Mouse (Mus musculus): Measurements from ENCODE around the gene Nav2. TPM values are rescaled to one million over a fixed set of nuclear protein-coding genes. Genes with fewer than 3 reads are reported as not detected.

The Nav2 gene
- total and polyA plus RNA-seq, 3 experiments = 1.0 TPM; not detected in 2

DNA sequence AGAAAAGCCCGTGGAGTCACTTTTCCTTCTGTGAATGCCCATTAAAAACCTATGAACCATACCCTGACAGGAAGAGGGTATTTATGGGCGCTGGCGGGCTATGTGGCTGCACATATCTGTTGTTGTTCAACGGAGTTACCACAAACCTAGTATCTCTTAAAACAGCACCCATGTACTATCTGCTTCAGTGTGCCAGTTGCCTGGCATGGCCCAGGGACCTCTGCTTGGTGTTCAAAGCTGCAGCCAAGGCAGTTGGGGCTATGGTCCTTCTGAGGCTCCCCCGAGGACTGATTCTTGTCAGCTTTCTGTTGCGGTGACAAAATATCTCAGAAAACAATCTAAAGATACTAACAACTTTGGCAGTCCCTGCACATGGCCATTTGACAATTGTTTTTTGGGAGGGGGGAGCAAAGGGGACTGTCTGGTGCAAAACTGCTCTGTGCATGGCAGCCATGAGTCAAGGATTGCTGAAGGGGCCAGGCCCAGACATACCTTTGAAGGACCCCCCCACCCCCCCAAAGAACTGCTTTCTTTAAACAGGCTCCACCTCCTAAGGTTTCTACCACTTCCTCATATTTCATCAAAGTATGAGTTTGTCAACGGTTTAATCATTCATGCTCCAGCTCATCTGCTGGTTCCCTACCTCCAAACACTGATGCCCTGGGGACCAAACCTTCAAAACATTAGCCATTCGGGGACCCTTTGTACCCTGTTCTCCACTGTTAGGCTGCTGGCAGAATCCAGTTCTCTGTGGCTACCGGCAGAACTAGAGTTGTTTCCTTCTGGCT, 43.7 kb upstream of the Nav2 start:
- Histone ChIP-seq H3K27me3 (ENCODE audit: insufficient read depth, low read length) (no peaks in the 10 kb centered on the region), H3K36me3 (replicated peaks) (peaks cover 61% of the 10 kb centered on the region), H3K4me3 (ENCODE audit: low read depth, low read length) (no peak overlapping the region), H3K4me1 (ENCODE audit: insufficient read depth, low read depth, low read length) (peaks cover 31% of the 10 kb centered on the region), H3K9me3 (replicated peaks) (no peaks in the 10 kb centered on the region)
- ATAC-seq (ENCODE audit: extremely low read depth, insufficient number of reproducible peaks, low FRiP score, poor library complexity, severe bottlenecking) = peak; percentile 54
- TF ChIP-seq POLR2AphosphoS5 (IDR thresholded peaks at IDR 0.05; ENCODE audit: insufficient replicate concordance, low read depth, low read length) = no peak
- no peak for TF ChIP-seq GATA2 (IDR thresholded peaks at IDR 0.05; ENCODE audit: borderline replicate concordance, low read depth, low read length)
- TF ChIP-seq GATA1 (IDR thresholded peaks at IDR 0.05; ENCODE audit: borderline replicate concordance, low read length) = no peak
- no peak for TF ChIP-seq CTCF (IDR thresholded peaks at IDR 0.05; ENCODE audit: low read depth, low read length)
- no peak for TF ChIP-seq TAL1 (conservative IDR thresholded peaks at IDR 0.05; ENCODE audit: low read depth, low read length)
- peak; percentile 39 for DNase-seq (ENCODE audit: low spot score)

DNA sequence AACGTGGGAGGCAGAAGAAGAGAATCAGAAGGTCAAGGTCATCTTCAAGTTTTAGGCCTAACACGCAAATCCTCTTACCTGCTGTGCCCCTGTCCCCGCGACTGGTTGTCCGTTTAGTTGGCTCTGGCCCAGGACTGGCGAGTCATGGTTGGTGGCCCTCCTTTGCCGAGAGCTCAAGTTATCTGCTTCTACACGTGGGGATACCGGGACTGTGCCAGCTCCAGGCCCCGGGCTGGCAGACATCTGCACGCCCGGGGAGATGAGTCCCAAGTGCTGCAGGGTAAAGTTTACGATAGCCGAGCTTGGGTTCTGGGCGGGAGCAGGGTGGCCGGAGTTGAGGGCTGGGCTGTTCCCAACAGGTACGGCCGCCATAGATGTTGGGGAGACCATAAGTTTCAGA, 40.9 kb upstream of the Nav2 start:
- ATAC-seq (ENCODE audit: extremely low read depth, insufficient number of reproducible peaks, low FRiP score, poor library complexity, severe bottlenecking) (no peak), DNase-seq (ENCODE audit: low spot score) (no peak)
- H3K4me1 ChIP-seq (ENCODE audit: insufficient read depth, low read depth, low read length) = peaks cover 35% of the 10 kb centered on the region
- no peaks in the 10 kb centered on the region for H3K9me3 ChIP-seq (replicated peaks)
- TF ChIP-seq CTCF (IDR thresholded peaks at IDR 0.05; ENCODE audit: low read depth, low read length) = no peak
- no peak for TF ChIP-seq TAL1 (conservative IDR thresholded peaks at IDR 0.05; ENCODE audit: low read depth, low read length)
- no peak for TF ChIP-seq POLR2AphosphoS5 (IDR thresholded peaks at IDR 0.05; ENCODE audit: insufficient replicate concordance, low read depth, low read length)
- TF ChIP-seq GATA2 (IDR thresholded peaks at IDR 0.05; ENCODE audit: borderline replicate concordance, low read depth, low read length) = no peak
- no peak for TF ChIP-seq GATA1 (IDR thresholded peaks at IDR 0.05; ENCODE audit: borderline replicate concordance, low read length)
- H3K27me3 ChIP-seq (ENCODE audit: insufficient read depth, low read length) = no peaks in the 10 kb centered on the region
- H3K4me3 ChIP-seq (ENCODE audit: low read depth, low read length) = no peak overlapping the region
- H3K36me3 ChIP-seq (replicated peaks) = peaks cover 85% of the 10 kb centered on the region

DNA sequence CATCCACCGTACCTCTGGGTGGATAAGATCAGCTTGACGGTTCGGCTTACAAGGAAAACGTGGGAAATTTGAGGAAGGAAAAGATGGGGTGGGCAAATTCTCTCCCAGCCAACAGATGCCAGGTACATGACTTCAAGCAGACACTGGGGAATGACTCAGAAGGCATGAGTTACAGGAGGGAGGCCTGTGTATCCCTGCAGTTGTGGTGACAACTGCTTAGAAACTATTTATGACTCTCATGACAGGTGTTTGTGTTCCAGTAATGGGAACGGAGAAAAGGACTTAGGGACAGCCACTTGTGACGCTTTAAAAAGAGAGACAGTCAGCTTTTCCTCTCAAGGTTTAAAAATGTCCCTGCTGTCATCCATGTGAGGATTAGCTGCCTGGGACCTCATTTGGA, 38.4 kb upstream of the Nav2 start:
- TF ChIP-seq GATA2 (IDR thresholded peaks at IDR 0.05; ENCODE audit: borderline replicate concordance, low read depth, low read length) (no peak), CTCF (IDR thresholded peaks at IDR 0.05; ENCODE audit: low read depth, low read length) (no peak), GATA1 (IDR thresholded peaks at IDR 0.05; ENCODE audit: borderline replicate concordance, low read length) (no peak), POLR2AphosphoS5 (IDR thresholded peaks at IDR 0.05; ENCODE audit: insufficient replicate concordance, low read depth, low read length) (no peak), TAL1 (conservative IDR thresholded peaks at IDR 0.05; ENCODE audit: low read depth, low read length) (no peak)
- no peaks in the 10 kb centered on the region for H3K9me3 ChIP-seq (replicated peaks)
- H3K27me3 ChIP-seq (ENCODE audit: insufficient read depth, low read length) = no peaks in the 10 kb centered on the region
- DNase-seq (ENCODE audit: low spot score) = no peak
- no peak for ATAC-seq (ENCODE audit: extremely low read depth, insufficient number of reproducible peaks, low FRiP score, poor library complexity, severe bottlenecking)
- peaks cover 95% of the 10 kb centered on the region for H3K36me3 ChIP-seq (replicated peaks)
- H3K4me3 ChIP-seq (ENCODE audit: low read depth, low read length) = no peak overlapping the region
- peaks cover 19% of the 10 kb centered on the region for H3K4me1 ChIP-seq (ENCODE audit: insufficient read depth, low read depth, low read length)

GRCm38 (mm10) chr7:48870579-48871180, 37.8 kb upstream of the Nav2 start:
- TF ChIP-seq CTCF (IDR thresholded peaks at IDR 0.05; ENCODE audit: low read depth, low read length) (no peak), TAL1 (conservative IDR thresholded peaks at IDR 0.05; ENCODE audit: low read depth, low read length) (no peak), GATA2 (IDR thresholded peaks at IDR 0.05; ENCODE audit: borderline replicate concordance, low read depth, low read length) (no peak), POLR2AphosphoS5 (IDR thresholded peaks at IDR 0.05; ENCODE audit: insufficient replicate concordance, low read depth, low read length) (no peak), GATA1 (IDR thresholded peaks at IDR 0.05; ENCODE audit: borderline replicate concordance, low read length) (no peak)
- DNase-seq (ENCODE audit: low spot score) (no peak), ATAC-seq (ENCODE audit: extremely low read depth, insufficient number of reproducible peaks, low FRiP score, poor library complexity, severe bottlenecking) (no peak)
- peaks cover 14% of the 10 kb centered on the region for H3K4me1 ChIP-seq (ENCODE audit: insufficient read depth, low read depth, low read length)
- H3K9me3 ChIP-seq (replicated peaks) = no peaks in the 10 kb centered on the region
- H3K4me3 ChIP-seq (ENCODE audit: low read depth, low read length) = no peak overlapping the region
- H3K36me3 ChIP-seq (replicated peaks) = peaks cover 95% of the 10 kb centered on the region
- no peaks in the 10 kb centered on the region for H3K27me3 ChIP-seq (ENCODE audit: insufficient read depth, low read length)

DNA sequence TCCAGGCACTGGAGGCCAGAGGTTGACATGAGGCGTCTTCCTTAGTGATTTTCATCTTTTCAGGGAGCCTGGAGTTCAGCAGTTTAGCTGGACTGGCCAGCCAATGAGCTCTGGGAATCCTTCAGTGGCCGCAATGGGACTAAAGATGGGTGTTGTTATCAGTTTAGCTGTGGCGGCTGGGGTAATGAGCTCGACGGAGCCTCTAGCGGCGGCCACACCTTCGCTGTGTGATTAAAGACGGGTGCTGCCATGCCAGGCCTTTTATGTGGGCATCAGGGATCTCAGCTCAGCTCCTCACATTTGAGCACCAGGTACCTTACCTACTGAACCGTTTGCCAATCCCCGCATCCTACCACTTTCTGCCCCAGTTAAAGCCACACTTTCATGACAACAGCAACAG, 37.2 kb upstream of the Nav2 start:
- ATAC-seq (ENCODE audit: extremely low read depth, insufficient number of reproducible peaks, low FRiP score, poor library complexity, severe bottlenecking) (no peak), DNase-seq (ENCODE audit: low spot score) (no peak)
- no peak for TF ChIP-seq CTCF (IDR thresholded peaks at IDR 0.05; ENCODE audit: low read depth, low read length)
- TF ChIP-seq POLR2AphosphoS5 (IDR thresholded peaks at IDR 0.05; ENCODE audit: insufficient replicate concordance, low read depth, low read length) = no peak
- no peak for TF ChIP-seq GATA1 (IDR thresholded peaks at IDR 0.05; ENCODE audit: borderline replicate concordance, low read length)
- no peak for TF ChIP-seq GATA2 (IDR thresholded peaks at IDR 0.05; ENCODE audit: borderline replicate concordance, low read depth, low read length)
- TF ChIP-seq TAL1 (conservative IDR thresholded peaks at IDR 0.05; ENCODE audit: low read depth, low read length) = no peak
- H3K9me3 ChIP-seq (replicated peaks) = no peaks in the 10 kb centered on the region
- no peak overlapping the region for H3K4me3 ChIP-seq (ENCODE audit: low read depth, low read length)
- peaks cover 96% of the 10 kb centered on the region for H3K36me3 ChIP-seq (replicated peaks)
- no peaks in the 10 kb centered on the region for H3K27me3 ChIP-seq (ENCODE audit: insufficient read depth, low read length)
- peaks cover 9% of the 10 kb centered on the region; the same call in 1 of the 2 replicates for H3K4me1 ChIP-seq (ENCODE audit: insufficient read depth, low read depth, low read length)

GRCm38 (mm10) chr7:48875096-48875495, 33.4 kb upstream of the Nav2 start:
- Histone ChIP-seq H3K4me3 (ENCODE audit: low read depth, low read length) (no peak overlapping the region), H3K4me1 (ENCODE audit: insufficient read depth, low read depth, low read length) (peaks cover 34% of the 10 kb centered on the region), H3K9me3 (replicated peaks) (no peaks in the 10 kb centered on the region), H3K27me3 (ENCODE audit: insufficient read depth, low read length) (no peaks in the 10 kb centered on the region), H3K36me3 (replicated peaks) (peaks cover 94% of the 10 kb centered on the region)
- TF ChIP-seq GATA2 (IDR thresholded peaks at IDR 0.05; ENCODE audit: borderline replicate concordance, low read depth, low read length) (no peak), POLR2AphosphoS5 (IDR thresholded peaks at IDR 0.05; ENCODE audit: insufficient replicate concordance, low read depth, low read length) (no peak), CTCF (IDR thresholded peaks at IDR 0.05; ENCODE audit: low read depth, low read length) (no peak), TAL1 (conservative IDR thresholded peaks at IDR 0.05; ENCODE audit: low read depth, low read length) (no peak), GATA1 (IDR thresholded peaks at IDR 0.05; ENCODE audit: borderline replicate concordance, low read length) (no peak)
- DNase-seq (ENCODE audit: low spot score) (no peak), ATAC-seq (ENCODE audit: extremely low read depth, insufficient number of reproducible peaks, low FRiP score, poor library complexity, severe bottlenecking) (no peak)
